Mouse (Mus musculus): ENCODE data around the gene Ptrhd1. TPM values are rescaled to one million over a fixed set of nuclear protein-coding genes. Genes with fewer than 3 reads are reported as not detected.

Ptrhd1 gene
- polyA plus RNA-seq, 1 experiment from 2014 or later, result 5.3 TPM

- H3K4me1 ChIP-seq, result no peaks in the 10 kb centered on the region
- no peak overlapping the region for H3K27ac ChIP-seq
- peaks cover 30% of the 10 kb centered on the region; the same call in 1 of the 2 replicates for H3K36me3 ChIP-seq
- H3K4me3 ChIP-seq, result no peak overlapping the region
- H3K27me3 ChIP-seq (replicated peaks), result no peaks in the 10 kb centered on the region
- WGBS, result 90% methylated on average over 16 of the region's 16 CpGs
- H3K9me3 ChIP-seq, result no peaks in the 10 kb centered on the region
- no peak overlapping the region for H3K9ac ChIP-seq
- no peak for ATAC-seq (ENCODE audit: low FRiP score, low read depth)
- no peak overlapping the region for H3K4me2 ChIP-seq (replicated peaks)
These were observed 19.2 kb downstream of the Ptrhd1 start for GRCm38 (mm10) chr12:4252742-4253655.

GRCm38 (mm10) chr12:4267765-4268164 lies 33.9 kb downstream of the Ptrhd1 start:
- H3K9me3 ChIP-seq, result peaks cover 3% of the 10 kb centered on the region; the same call in 1 of the 2 replicates
- H3K27ac ChIP-seq, result no peak overlapping the region
- no peaks in the 10 kb centered on the region for H3K4me1 ChIP-seq
- WGBS, result 92% methylated on average over 4 of the region's 4 CpGs
- no peak overlapping the region for H3K4me3 ChIP-seq
- peaks cover 44% of the 10 kb centered on the region for H3K36me3 ChIP-seq
- H3K9ac ChIP-seq, result no peak overlapping the region
- H3K27me3 ChIP-seq (replicated peaks), result no peaks in the 10 kb centered on the region
- no peak overlapping the region for H3K4me2 ChIP-seq (replicated peaks)
- no peak for ATAC-seq (ENCODE audit: low FRiP score, low read depth)

GRCm38 (mm10) chr12:4271078-4271477 lies 37.3 kb downstream of the Ptrhd1 start:
- Histone ChIP-seq H3K36me3 (peaks cover 47% of the 10 kb centered on the region), H3K27me3 (replicated peaks) (no peaks in the 10 kb centered on the region), H3K4me3 (no peak overlapping the region), H3K4me1 (no peaks in the 10 kb centered on the region), H3K27ac (no peak overlapping the region), H3K9ac (no peak overlapping the region), H3K9me3 (peaks cover 3% of the 10 kb centered on the region; the same call in 1 of the 2 replicates), H3K4me2 (replicated peaks) (no peak overlapping the region)
- WGBS, result 96% methylated on average over 6 of the region's 6 CpGs
- ATAC-seq (ENCODE audit: low FRiP score, low read depth), result no peak

- no peak overlapping the region for H3K9ac ChIP-seq
- no peaks in the 10 kb centered on the region for H3K9me3 ChIP-seq
- H3K27me3 ChIP-seq (replicated peaks), result no peaks in the 10 kb centered on the region
- H3K4me1 ChIP-seq, result no peaks in the 10 kb centered on the region
- peaks cover 13% of the 10 kb centered on the region for H3K36me3 ChIP-seq
- no peak for ATAC-seq (ENCODE audit: low FRiP score, low read depth)
- no peak overlapping the region for H3K4me3 ChIP-seq
- WGBS, result 92% methylated on average over 3 of the region's 3 CpGs
- no peak overlapping the region for H3K4me2 ChIP-seq (replicated peaks)
- no peak overlapping the region for H3K27ac ChIP-seq
These were observed 45.3 kb downstream of the Ptrhd1 start for GRCm38 (mm10) chr12:4278978-4279755.

GRCm38 (mm10) chr12:4279878-4280277 lies 46.1 kb downstream of the Ptrhd1 start:
- H3K4me2 ChIP-seq (replicated peaks), result no peak overlapping the region
- no peaks in the 10 kb centered on the region for H3K4me1 ChIP-seq
- no peak overlapping the region for H3K27ac ChIP-seq
- H3K27me3 ChIP-seq (replicated peaks), result no peaks in the 10 kb centered on the region
- 92% methylated on average over 3 of the region's 3 CpGs for WGBS
- H3K4me3 ChIP-seq, result no peak overlapping the region
- peaks cover 6% of the 10 kb centered on the region for H3K36me3 ChIP-seq
- ATAC-seq (ENCODE audit: low FRiP score, low read depth), result no peak
- no peak overlapping the region for H3K9ac ChIP-seq
- no peaks in the 10 kb centered on the region for H3K9me3 ChIP-seq

GRCm38 (mm10) chr12:4285186-4285585 lies 51.4 kb downstream of the Ptrhd1 start:
- Histone ChIP-seq H3K9ac (no peak overlapping the region), H3K27me3 (replicated peaks) (no peaks in the 10 kb centered on the region), H3K36me3 (peaks cover 6% of the 10 kb centered on the region; the same call in 1 of the 2 replicates), H3K4me2 (replicated peaks) (no peak overlapping the region), H3K4me3 (no peak overlapping the region), H3K27ac (no peak overlapping the region), H3K4me1 (no peaks in the 10 kb centered on the region), H3K9me3 (no peaks in the 10 kb centered on the region)
- 59% methylated on average over 3 of the region's 3 CpGs for WGBS
- no peak for ATAC-seq (ENCODE audit: low FRiP score, low read depth)

Other genes starting within 250 kb of the Ptrhd1 start
- gene Efr3b, start 195.1 kb upstream of the Ptrhd1 start, polyA plus RNA-seq (2016; fragmentation: Nextera tagmentation; extraction: Ambion mirVana), result 31.2 and 34.7 TPM in 2 replicates
- 12.7 and 13.4 TPM in 2 replicates for gene Dnajc27, start 151.4 kb upstream of the Ptrhd1 start, polyA plus RNA-seq (2016; fragmentation: Nextera tagmentation; extraction: Ambion mirVana)
- 7.4 and 8.3 TPM in 2 replicates for gene Adcy3, start 100.9 kb upstream of the Ptrhd1 start, polyA plus RNA-seq (2016; fragmentation: Nextera tagmentation; extraction: Ambion mirVana)
- gene Cenpo, start 267 bp downstream of the Ptrhd1 start, polyA plus RNA-seq (2016; fragmentation: Nextera tagmentation; extraction: Ambion mirVana), result 12.6 and 13.7 TPM in 2 replicates
- 12.0 and 12.4 TPM in 2 replicates for gene Ncoa1, start 243.2 kb downstream of the Ptrhd1 start, polyA plus RNA-seq (2016; fragmentation: Nextera tagmentation; extraction: Ambion mirVana)